Mouse (Mus musculus) c-Kit-positive CD71-negative TER-119-negative erythroid progenitor cells, embryonic 14.5 days (primary cell): ENCODE data around the gene Olfr1305.

Experiments used
- DNase-seq: peaks from one replicate; pipeline ENCODE4 v3.0.0-alpha.2; 2013; ENCODE audit warnings: low read depth

The Olfr1305 gene

GRCm38 (mm10) chr2:111877049-111877448 lies at the start of gene Olfr1305:
TSS of gene Olfr1305 (minus strand) at chr2:111877149.
- DNase-seq = no peak

GRCm38 (mm10) chr2:111916171-111916570 lies 39.2 kb upstream of the Olfr1305 start, which contains the start of gene Olfr1306:
TSS of gene Olfr1306 (minus strand) at chr2:111916271.
- no peak for DNase-seq

GRCm38 (mm10) chr2:111820240-111820639 lies 56.7 kb downstream of the Olfr1305 start, which contains the start of gene Olfr1303:
TSS of gene Olfr1303 (minus strand) at chr2:111820340.
- no peak for DNase-seq
